Mouse (Mus musculus) neural tube, postnatal 0 days (tissue): ENCODE data around the gene Pfkfb1. TPM values are rescaled to one million over a fixed set of nuclear protein-coding genes. Genes with fewer than 3 reads are reported as not detected.

Experiments
- microRNA-seq: library from miRNA; unstranded; fragments of <30 nt; microRNA quantifications from one replicate; pipeline ENCODE4, GENCODE M21; 2016
- polyA plus RNA-seq: library from polyadenylated mRNA; unstranded; fragments of >200 nt; fragmentation: Nextera tagmentation; extraction: Ambion mirVana; gene quantifications from 2 replicates; pipeline ENCODE4 v1.2.1, GENCODE M21; 2015

The Pfkfb1 gene
- polyA plus RNA-seq: 2.6 and 3.3 TPM in 2 replicates

GRCm38 (mm10) chrX:150588023-150588764 is at the start of gene Pfkfb1:
Gene Pfkfb1 (plus strand): TSS chrX:150588229.

GRCm38 (mm10) chrX:150547239-150547638 is 40.8 kb upstream of the Pfkfb1 start, which contains the start of gene Alas2:
Gene Alas2 (plus strand): TSS chrX:150547375.

GRCm38 (mm10) chrX:150589696-150590095 is 1.7 kb downstream of the Pfkfb1 start, which contains the start of gene Apex2:
Gene Apex2 (minus strand): TSS chrX:150589868.

GRCm38 (mm10) chrX:150656908-150657796 is 69.1 kb downstream of the Pfkfb1 start, which contains the start of gene Tro:
Gene Tro (minus strand): TSS chrX:150657583.

Small RNAs within 50 kb of the gene (microRNA-seq; reads per million reads assigned to microRNA genes)
- not detected for gene Mir3620

Other genes with a start within 250 kb of the Pfkfb1 start
- gene Tmem29, start 129.1 kb upstream of the Pfkfb1 start, polyA plus RNA-seq: 76.7 and 76.9 TPM in 2 replicates
- gene Alas2, start 40.9 kb upstream of the Pfkfb1 start, polyA plus RNA-seq: 9.7 and 11.5 TPM in 2 replicates
- gene Apex2, start 1.6 kb downstream of the Pfkfb1 start, polyA plus RNA-seq: 12.2 and 13.9 TPM in 2 replicates
- 72.6 and 78.9 TPM in 2 replicates for gene Tro, start 69.4 kb downstream of the Pfkfb1 start, polyA plus RNA-seq
- gene Maged2, start 226.1 kb downstream of the Pfkfb1 start, polyA plus RNA-seq: 602 and 640 TPM in 2 replicates